Mouse (Mus musculus) spleen, adult 2 months (tissue): ENCODE results near the gene Reep1.

Source experiments
- CTCF ChIP-seq: fragments of 200-500 bp; IDR thresholded peaks from 2 replicates; pipeline ENCODE4 v1.5.1; 2011; ENCODE audit warnings: mild to moderate bottlenecking, inconsistent platforms; ENCODE audit not compliant: insufficient read depth, insufficient read length, insufficient replicate concordance; ENCODE audit errors: extremely low read depth
- POLR2A ChIP-seq: fragments of 200-500 bp; IDR thresholded peaks from 2 replicates; pipeline ENCODE4 v1.6.1; 2011; ENCODE audit warnings: low read depth, low read length, inconsistent platforms

DNA sequence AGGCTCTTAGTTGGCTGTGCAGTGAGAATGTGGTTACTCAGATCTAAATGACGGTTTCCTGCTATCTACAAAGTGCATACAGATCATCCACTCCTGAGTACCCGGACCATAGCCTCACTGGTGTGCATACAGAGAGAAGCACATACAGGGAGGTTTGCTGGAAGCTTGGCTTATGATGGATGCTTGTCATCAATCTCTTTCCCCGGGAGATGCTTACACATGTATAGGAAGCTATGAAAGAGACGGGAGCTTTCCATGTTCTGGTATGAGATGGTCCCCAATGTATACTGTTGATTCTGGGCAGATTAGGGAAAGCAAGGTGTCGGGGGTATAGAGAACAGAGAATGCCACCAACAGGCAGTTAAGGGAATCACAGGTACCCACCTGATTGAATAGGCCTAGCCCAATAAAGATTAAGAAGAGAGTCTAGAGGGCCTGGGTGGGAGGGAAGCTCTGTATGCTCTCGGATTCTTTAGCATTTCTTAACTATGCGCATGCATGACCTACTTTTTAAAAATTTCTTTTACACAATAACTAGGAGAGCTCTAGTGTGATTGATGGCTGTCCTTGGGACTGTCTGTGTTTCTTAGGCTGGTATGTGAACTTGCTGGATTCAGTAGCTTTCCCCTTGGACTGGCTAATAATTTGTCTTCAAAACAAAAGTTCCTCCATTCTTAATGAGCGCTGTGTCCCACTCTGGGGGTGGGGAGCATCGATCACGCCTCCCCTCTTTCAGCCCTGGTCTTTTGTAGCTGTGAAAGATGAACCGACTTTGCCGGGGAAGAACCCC lies 62.7 kb downstream of the Reep1 start:
- TF ChIP-seq POLR2A (no peak), CTCF (no peak)
